Mouse (Mus musculus): ENCODE results near the gene Crispld2.

- TF ChIP-seq CTCF (IDR thresholded peaks at IDR 0.05; ENCODE audit: low read depth, low read length): no peak
- TF ChIP-seq POLR2A (IDR thresholded peaks at IDR 0.05; ENCODE audit: borderline replicate concordance, low read depth, low read length): no peak
Observed at GRCm38 (mm10) chr8:119952282-119952681, 40.0 kb upstream of the Crispld2 start.

Measured in bone marrow macrophage, adult 2 months (primary cell).